Mouse (Mus musculus): Measurements from ENCODE around the gene Atad2b. TPM values are rescaled to one million over a fixed set of nuclear protein-coding genes. Genes with fewer than 3 reads are reported as not detected.

The Atad2b gene
- polyA plus RNA-seq (2012; rRNA removed; ENCODE audit: low replicate concordance) = 7.5 and 21.4 TPM in 2 replicates

DNA sequence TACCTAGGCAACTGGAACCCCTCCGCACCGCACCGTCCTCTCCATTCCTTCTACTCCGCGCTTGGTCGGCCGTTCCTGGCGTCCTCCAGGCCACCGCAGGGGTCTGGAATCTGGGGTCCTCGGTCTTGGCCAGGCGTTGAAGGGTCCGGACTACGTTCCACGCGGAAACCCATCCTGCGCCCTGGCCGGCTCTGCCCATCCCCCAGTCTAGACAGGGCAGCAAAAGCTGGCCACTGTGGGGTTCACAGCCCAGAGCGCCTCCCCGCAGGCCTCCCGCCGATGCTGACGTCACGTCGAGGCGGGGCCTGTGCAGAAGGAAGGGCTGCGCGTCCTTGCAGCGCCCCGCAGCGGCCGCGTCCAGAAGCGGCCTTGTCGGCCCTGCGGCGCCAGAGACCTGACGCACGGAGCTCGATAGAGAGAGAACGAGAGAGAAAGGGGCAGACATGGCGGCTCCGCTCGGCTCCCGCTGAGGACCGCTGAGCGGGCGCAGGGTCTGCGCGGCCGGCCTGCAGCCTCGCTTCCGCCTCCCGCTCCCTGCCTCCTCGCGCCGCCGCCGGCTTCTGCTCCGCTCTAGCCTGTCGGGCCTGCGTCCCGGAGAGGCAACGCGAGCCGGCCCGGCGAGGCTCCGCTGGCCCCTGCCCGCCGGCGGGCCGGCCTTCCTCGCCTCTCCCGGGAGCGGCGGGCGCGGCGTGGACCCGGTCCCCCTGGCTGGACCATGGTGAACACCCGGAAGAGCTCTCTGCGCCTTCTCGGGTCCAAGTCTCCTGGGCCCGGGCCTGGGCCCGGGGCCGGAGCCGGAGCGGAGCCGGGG lies at the start of gene Atad2b:
Atad2b (plus strand) TSS at position 360 of the 811 bp plus-strand sequence.

GRCm38 (mm10) chr12:4874161-4874927 lies 42.8 kb upstream of the Atad2b start, which contains the start of gene Mfsd2b:
Gene Mfsd2b, minus strand, starts transcription at chr12:4874359.

DNA sequence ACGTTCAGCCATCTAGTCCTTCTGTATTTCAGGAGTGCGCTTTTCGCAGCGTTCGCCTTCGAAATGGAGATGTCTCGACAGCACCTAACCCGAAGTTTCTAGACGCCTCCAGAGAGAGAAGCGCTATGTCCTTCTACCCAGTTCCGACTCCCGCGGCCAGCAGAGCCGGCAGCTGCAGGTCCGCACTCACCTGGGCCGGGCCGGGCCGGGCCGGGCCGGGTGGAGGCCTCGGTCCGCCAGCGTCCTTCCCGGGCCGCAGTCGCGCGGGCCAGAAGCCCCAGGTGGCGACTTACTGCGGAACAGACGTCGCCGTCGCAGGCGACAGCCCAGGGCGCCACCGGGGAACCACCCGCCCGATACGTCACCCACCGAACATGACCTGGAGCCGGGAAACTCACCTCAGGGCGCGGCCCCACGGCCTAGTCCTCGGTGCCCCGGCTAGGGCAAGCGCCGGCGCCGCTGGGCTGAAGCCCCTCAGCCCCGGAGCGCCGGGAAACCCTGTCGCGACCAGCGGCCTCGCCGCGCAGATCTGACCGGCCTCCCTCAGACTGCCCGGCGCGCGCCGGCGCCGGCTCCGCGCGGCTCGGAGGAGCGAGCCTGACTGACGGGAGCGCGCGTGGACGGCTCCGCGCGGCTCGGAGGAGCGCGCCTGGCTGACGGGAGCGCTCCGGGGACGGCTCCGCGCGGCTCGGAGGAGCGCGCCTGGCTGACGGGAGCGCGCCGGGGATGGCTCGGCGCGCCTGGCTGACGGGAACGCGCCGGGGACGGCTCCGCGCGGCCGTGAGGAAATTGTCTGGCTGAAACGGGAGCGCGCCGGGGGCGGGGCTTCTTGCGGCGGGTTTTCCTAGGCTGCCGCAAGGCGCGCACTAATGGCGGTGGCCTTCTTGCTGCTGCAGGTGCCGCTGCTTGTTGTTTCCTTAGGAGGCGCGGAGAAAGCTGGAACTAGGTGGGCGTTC lies 9.9 kb upstream of the Atad2b start, which contains the start of gene Ubxn2a:
Ubxn2a (minus strand) TSS at position 755 of the 956 bp plus-strand sequence.

Other genes starting within 250 kb of the Atad2b start
- gene Fam228a, start 178.9 kb upstream of the Atad2b start, polyA plus RNA-seq (2012; rRNA removed; ENCODE audit: low replicate concordance) = 0.05 and 0.13 TPM in 2 replicates
- gene Pfn4, start 148.3 kb upstream of the Atad2b start, polyA plus RNA-seq (2012; rRNA removed; ENCODE audit: low replicate concordance) = 0.16 and 0.19 TPM in 2 replicates
- gene Fam228b, start 148.1 kb upstream of the Atad2b start, polyA plus RNA-seq (2012; rRNA removed; ENCODE audit: low replicate concordance) = 0.45 and 0.51 TPM in 2 replicates
- gene Sf3b6, start 99.8 kb upstream of the Atad2b start, polyA plus RNA-seq (2012; rRNA removed; ENCODE audit: low replicate concordance) = 28.7 and 57.5 TPM in 2 replicates
- gene Fkbp1b, start 75.8 kb upstream of the Atad2b start, polyA plus RNA-seq (2012; rRNA removed; ENCODE audit: low replicate concordance) = 6.9 and 9.9 TPM in 2 replicates
- gene Wdcp, start 74.0 kb upstream of the Atad2b start, polyA plus RNA-seq (2012; rRNA removed; ENCODE audit: low replicate concordance) = 6.0 and 9.4 TPM in 2 replicates
- 1.1 and 1.2 TPM in 2 replicates for gene Mfsd2b, start 43.0 kb upstream of the Atad2b start, polyA plus RNA-seq (2012; rRNA removed; ENCODE audit: low replicate concordance)
- 3.7 and 7.3 TPM in 2 replicates for gene Ubxn2a, start 9.6 kb upstream of the Atad2b start, polyA plus RNA-seq (2012; rRNA removed; ENCODE audit: low replicate concordance)

Data from mammary gland, adult 2 months (tissue).